Mouse (Mus musculus): ENCODE measurements around the gene Ywhag.

GRCm38 (mm10) chr5:135890323-135890722 is 44.1 kb downstream of the Ywhag start:
- no peak for TF ChIP-seq CTCF (conservative IDR thresholded peaks at IDR 0.05; ENCODE audit: low read length)
- TF ChIP-seq POU5F1 (IDR thresholded peaks at IDR 0.05; ENCODE audit: borderline replicate concordance, low read length) = no peak
- TF ChIP-seq NANOG (IDR thresholded peaks at IDR 0.05; ENCODE audit: borderline replicate concordance, low read length) = no peak
